Mouse (Mus musculus) midbrain, embryonic 11.5 days (tissue): ENCODE data around the gene Btbd11. TPM values are rescaled to one million over a fixed set of nuclear protein-coding genes. Genes with fewer than 3 reads are reported as not detected.

Experiments used
- ATAC-seq: fragments of 200-750 bp; cut with Nextera tagmentation; 2 replicates; pipeline ENCODE4 v1.8.0; 2017; ENCODE audit warnings: moderate TSS enrichment, moderate library complexity; ENCODE audit not compliant: low FRiP score
- DNase-seq: peaks from one replicate; pipeline ENCODE4 v3.0.0; 2015; ENCODE audit warnings: low spot score; ENCODE audit errors: missing footprints
- H3K27ac ChIP-seq: fragments of 300-500 bp; sonication (generic); 2 replicates; pipeline ENCODE4 v1.5.1; 2014; ENCODE audit warnings: low read depth, low read length
- H3K27me3 ChIP-seq: fragments of 300-500 bp; sonication (generic); 2 replicates; pipeline ENCODE4 v1.6.1; 2014; ENCODE audit warnings: mild to moderate bottlenecking, low read length, moderate library complexity, mixed read lengths; ENCODE audit not compliant: control insufficient read depth, insufficient read depth
- H3K36me3 ChIP-seq: fragments of 300-500 bp; sonication (generic); 2 replicates; pipeline ENCODE4 v1.6.1; 2014; ENCODE audit warnings: mild to moderate bottlenecking, low read length, moderate library complexity, mixed read lengths; ENCODE audit not compliant: control insufficient read depth, insufficient read depth
- H3K4me1 ChIP-seq: fragments of 300-500 bp; sonication (generic); 2 replicates; pipeline ENCODE4 v1.6.1; 2014; ENCODE audit warnings: low read length; ENCODE audit not compliant: control insufficient read depth, insufficient read depth
- H3K4me2 ChIP-seq: fragments of 300-500 bp; sonication (generic); 2 replicates; pipeline ENCODE4 v1.6.1; 2014; ENCODE audit warnings: mild to moderate bottlenecking, moderate library complexity
- H3K4me3 ChIP-seq: fragments of 300-500 bp; sonication (generic); 2 replicates; pipeline ENCODE4 v1.5.1; 2014; ENCODE audit warnings: low read depth, low read length
- H3K9ac ChIP-seq: fragments of 300-500 bp; sonication (generic); 2 replicates; pipeline ENCODE4 v1.6.1; 2014; ENCODE audit warnings: low read length
- H3K9me3 ChIP-seq: fragments of 300-500 bp; sonication (generic); 2 replicates; pipeline ENCODE4 v1.6.1; 2016; ENCODE audit warnings: low read length; ENCODE audit not compliant: control insufficient read depth
- WGBS: fragments of 180-500 bp; shearing (Covaris S2); extraction: QIAGEN DNeasy Blood & Tissue Kit; methylation state at CpG from one replicate; pipeline ENCODE4 v1.1.7; 2014; 5-methylcytosine and 5-hydroxymethylcytosine counted together
- polyA plus RNA-seq: library from polyadenylated mRNA; unstranded; fragments of >200 nt; fragmentation: Nextera tagmentation; extraction: Ambion mirVana; gene quantifications from 2 replicates; pipeline ENCODE4 v1.2.1, GENCODE M21; 2014

Btbd11 gene
- polyA plus RNA-seq, 1 experiment from 2014 or later, result 8.2 TPM

DNA sequence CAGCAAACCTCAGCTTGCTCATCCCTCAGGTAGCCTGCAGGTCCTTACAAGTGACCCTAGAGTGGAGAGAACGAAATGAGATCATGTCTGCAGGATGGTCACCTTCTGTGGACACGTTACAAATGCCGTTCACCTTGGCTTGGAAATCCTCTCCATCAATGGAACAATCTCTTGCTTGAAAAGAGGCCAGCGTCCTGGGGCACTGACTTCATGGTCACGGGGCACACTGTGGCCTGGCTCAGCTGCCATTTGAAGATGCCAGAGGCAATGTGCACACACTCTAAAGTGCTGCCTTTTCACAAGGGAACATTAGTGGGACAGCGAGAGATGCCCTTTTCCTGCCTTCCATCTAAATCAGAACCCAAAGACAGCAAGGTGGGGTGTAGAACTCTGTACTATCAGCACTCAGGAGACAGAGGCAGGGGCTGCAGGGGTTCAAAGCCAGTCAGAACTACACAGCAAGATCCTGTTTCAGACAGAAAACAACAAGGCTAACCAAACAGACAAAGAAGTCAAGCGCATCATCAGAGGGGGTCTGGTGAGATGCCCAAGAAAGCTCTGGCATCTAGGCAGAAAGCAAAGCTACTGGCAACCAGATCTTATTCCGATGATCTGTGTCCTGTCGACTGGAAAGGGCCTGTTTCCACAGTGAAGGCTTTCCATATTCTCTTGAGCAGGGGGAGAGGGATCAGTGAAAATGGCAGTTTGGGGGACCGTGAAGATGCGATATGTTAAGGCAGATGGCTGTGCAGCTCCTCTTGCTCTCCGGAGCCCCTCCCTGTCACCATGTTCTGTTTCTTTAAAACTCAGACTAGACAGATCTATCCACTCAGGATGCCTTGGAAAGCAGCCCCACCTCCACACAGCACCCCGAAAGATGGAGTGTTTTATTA lies 79.1 kb downstream of the Btbd11 start:
- Histone ChIP-seq H3K9me3 (no peaks in the 10 kb centered on the region), H3K27me3 (no peaks in the 10 kb centered on the region), H3K4me1 (peaks cover 2% of the 10 kb centered on the region), H3K9ac (no peak overlapping the region), H3K36me3 (no peaks in the 10 kb centered on the region), H3K4me3 (no peak overlapping the region), H3K4me2 (no peak overlapping the region), H3K27ac (no peak overlapping the region)
- ATAC-seq (no peak), DNase-seq (peak; percentile 64)
- 86% methylated on average over 13 of the region's 13 CpGs for WGBS

DNA sequence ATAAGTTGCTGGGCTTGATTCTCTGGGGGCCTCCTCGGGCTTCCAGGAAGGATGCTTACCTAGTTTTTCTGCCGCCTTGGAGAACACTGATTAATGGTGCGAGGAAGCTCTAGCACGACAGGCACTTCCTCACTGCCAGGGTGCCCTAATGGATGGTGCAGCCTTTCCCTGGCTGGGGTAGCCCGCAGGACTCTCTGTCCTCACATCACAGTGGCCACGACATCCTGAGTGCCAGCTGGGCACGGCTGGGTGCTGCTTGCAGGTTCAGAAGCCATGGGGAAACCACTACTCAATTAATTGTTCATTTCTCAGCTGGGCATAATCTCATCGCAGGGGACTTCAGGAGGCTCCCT lies 79.8 kb downstream of the Btbd11 start:
- 55% methylated on average over 8 of the region's 8 CpGs for WGBS

DNA sequence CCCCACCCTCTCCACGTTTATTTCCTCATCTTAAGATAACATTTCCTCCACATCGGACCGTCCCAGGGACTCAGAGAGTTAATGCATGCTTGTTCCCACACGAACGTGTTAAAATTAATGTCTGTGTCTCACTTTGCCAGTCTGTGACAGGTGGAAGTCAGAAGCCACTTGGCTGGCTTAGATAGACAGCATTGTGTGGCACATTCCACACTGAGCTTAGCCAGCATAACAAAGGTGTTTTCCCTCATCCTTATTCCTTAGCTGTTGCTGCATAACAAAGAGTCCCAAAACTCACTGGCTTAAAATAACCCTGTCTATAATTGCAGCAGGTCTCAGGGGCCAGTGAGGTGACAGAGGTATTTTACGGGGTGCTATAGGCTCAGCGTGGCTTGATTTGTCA lies 80.8 kb downstream of the Btbd11 start:
- Histone ChIP-seq H3K27me3 (no peaks in the 10 kb centered on the region), H3K9ac (no peak overlapping the region), H3K9me3 (no peaks in the 10 kb centered on the region), H3K4me3 (no peak overlapping the region), H3K27ac (no peak overlapping the region), H3K4me2 (no peak overlapping the region), H3K4me1 (peaks cover 2% of the 10 kb centered on the region), H3K36me3 (no peaks in the 10 kb centered on the region)
- peak; percentile 59 for DNase-seq
- no peak for ATAC-seq
- WGBS, result 61% methylated on average over 7 of the region's 7 CpGs

More for the DNA sequence above, 79.8 kb downstream of the Btbd11 start:
- DNase-seq (peak; percentile 59), ATAC-seq (no peak)
- H3K27me3 ChIP-seq, result no peaks in the 10 kb centered on the region
- H3K36me3 ChIP-seq, result no peaks in the 10 kb centered on the region
- no peak overlapping the region for H3K4me2 ChIP-seq
- H3K9ac ChIP-seq, result no peak overlapping the region
- H3K9me3 ChIP-seq, result no peaks in the 10 kb centered on the region
- no peak overlapping the region for H3K27ac ChIP-seq
- peaks cover 2% of the 10 kb centered on the region for H3K4me1 ChIP-seq
- H3K4me3 ChIP-seq, result no peak overlapping the region

DNA sequence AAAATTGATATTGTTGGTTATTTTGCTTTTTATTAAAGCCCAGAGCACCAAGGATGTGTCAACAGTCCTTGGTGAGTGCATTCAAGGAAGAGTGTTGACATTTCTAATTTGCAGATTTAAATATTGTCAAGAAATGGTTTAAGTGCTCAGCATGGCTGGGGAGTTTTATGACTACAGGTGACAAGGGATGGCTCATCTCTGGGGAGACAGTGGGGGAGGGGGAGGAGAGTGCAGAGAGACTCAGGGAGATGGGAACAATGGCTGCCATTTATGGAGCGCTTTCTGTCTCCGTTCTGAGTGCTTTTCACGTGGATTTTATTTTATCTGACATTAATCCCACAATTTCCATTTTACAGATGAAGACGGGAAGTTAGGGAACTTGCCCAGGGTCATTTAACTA lies 81.9 kb downstream of the Btbd11 start:
- no peaks in the 10 kb centered on the region for H3K27me3 ChIP-seq
- no peak overlapping the region for H3K9ac ChIP-seq
- H3K36me3 ChIP-seq, result no peaks in the 10 kb centered on the region
- 64% methylated on average over 4 of the region's 4 CpGs for WGBS
- H3K4me2 ChIP-seq, result no peak overlapping the region
- DNase-seq, result peak; percentile 75
- no peaks in the 10 kb centered on the region for H3K9me3 ChIP-seq
- H3K27ac ChIP-seq, result no peak overlapping the region
- no peak for ATAC-seq
- no peak overlapping the region for H3K4me3 ChIP-seq
- H3K4me1 ChIP-seq, result peaks cover 2% of the 10 kb centered on the region

DNA sequence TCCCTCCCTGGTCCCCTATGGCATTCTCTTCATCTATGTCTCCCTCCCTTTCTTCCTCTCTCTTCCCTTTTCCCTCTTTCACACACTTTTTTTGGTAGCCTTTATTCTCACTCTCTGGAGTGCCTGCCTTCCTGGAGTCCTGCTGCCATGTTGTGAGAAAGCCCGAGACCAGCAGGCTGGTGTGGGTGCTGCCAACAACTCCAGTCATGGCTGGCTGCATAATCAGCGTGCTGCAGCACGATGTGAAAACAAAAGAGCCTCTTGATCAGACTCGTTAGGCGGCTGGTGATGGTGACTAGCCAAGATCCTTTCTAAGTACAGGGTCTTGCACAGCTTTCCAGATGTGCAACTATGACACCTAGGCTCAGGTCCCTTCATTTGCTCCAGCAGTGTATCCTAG lies 82.7 kb downstream of the Btbd11 start:
- ATAC-seq (no peak), DNase-seq (peak; percentile 31)
- Histone ChIP-seq H3K36me3 (no peaks in the 10 kb centered on the region), H3K9me3 (no peaks in the 10 kb centered on the region), H3K27me3 (no peaks in the 10 kb centered on the region), H3K4me3 (no peak overlapping the region), H3K27ac (no peak overlapping the region), H3K4me2 (no peak overlapping the region), H3K9ac (no peak overlapping the region), H3K4me1 (peaks cover 2% of the 10 kb centered on the region)
- 74% methylated on average over 5 of the region's 5 CpGs for WGBS

DNA sequence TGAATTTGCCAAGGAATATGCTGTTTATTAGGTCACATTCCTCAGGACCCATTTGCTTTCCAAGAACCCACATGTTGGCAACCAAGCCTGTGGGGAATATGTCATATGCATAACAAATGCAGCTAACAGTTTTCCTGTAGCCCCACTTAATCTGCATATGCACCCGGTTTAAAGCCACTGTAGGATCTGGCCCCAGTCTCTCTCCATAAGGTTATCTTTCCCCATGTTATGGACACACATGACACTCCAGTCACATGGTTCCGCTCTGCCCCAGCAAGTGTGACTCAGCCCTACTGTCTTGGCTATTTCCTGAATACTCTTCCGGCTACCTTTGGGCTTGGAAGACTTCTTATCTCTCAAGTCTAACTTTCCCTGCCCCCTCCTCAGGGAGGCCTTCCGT lies 86.7 kb downstream of the Btbd11 start:
- WGBS, result 85% methylated on average over 4 of the region's 4 CpGs
- H3K27me3 ChIP-seq, result no peaks in the 10 kb centered on the region
- H3K9me3 ChIP-seq, result no peaks in the 10 kb centered on the region
- H3K4me1 ChIP-seq, result no peaks in the 10 kb centered on the region
- H3K4me3 ChIP-seq, result no peak overlapping the region
- H3K36me3 ChIP-seq, result no peaks in the 10 kb centered on the region
- no peak overlapping the region for H3K4me2 ChIP-seq
- DNase-seq (peak; percentile 41), ATAC-seq (no peak)
- no peak overlapping the region for H3K27ac ChIP-seq
- no peak overlapping the region for H3K9ac ChIP-seq

DNA sequence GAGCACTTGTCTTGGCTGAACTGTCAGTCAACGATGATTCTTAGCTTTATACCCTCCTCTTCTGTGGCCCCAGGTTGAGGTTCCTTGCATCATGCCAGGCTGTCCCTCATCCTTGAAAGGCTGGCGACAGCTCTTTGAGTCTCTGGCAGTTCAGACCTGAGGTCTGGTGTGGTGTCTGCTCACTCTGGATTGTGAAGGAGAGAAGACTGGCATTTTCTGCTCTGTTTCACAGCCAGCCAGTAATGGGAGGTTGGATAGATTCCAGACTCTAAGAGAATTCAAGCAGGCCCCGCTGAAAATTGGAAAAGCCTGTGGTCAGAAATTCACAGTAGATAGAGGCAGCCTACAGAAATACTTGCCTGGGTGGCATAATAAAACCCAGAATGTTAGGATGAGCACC lies 87.3 kb downstream of the Btbd11 start:
- Histone ChIP-seq H3K4me3 (no peak overlapping the region), H3K9me3 (no peaks in the 10 kb centered on the region), H3K27ac (no peak overlapping the region), H3K9ac (no peak overlapping the region), H3K27me3 (no peaks in the 10 kb centered on the region), H3K36me3 (no peaks in the 10 kb centered on the region), H3K4me2 (no peak overlapping the region), H3K4me1 (no peaks in the 10 kb centered on the region)
- DNase-seq (peak; percentile 56), ATAC-seq (no peak)
- 83% methylated on average over 3 of the region's 3 CpGs for WGBS

DNA sequence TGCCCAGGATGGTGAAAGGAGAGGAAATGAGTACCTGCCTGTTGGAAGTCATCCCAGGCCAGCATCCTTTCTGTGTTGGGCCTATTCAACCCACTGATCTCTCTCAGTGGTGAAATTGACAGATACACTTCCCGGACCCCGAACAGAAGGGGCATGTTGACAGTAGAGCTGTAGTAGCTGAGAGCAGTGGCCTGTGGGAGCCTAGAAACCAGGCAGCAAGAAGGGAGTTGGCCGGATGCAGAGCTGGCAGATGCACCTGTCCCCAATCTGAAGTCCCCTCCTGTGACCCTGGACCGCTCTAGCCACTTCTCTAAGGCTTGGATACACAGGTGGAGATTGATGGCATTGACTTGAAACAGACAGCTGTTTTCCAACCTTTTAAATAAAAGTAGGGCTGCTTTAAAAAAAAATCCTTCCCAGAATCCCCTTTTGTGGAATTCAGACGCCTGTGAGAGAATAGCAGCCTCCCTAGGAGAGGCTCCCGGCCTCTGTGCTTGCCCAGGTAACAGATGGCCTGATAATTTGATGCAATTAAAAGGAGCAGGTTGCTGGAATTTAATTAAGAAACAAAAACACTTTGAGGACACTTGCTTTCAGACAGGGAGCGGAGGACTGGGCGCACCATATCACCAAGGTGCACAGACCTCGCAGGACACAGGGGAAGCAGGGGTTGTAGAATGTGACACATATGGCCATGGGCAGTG lies 89.2 kb downstream of the Btbd11 start:
- no peaks in the 10 kb centered on the region for H3K36me3 ChIP-seq
- ATAC-seq (no peak), DNase-seq (peak; percentile 39)
- no peaks in the 10 kb centered on the region for H3K27me3 ChIP-seq
- H3K4me1 ChIP-seq, result no peaks in the 10 kb centered on the region
- H3K27ac ChIP-seq, result no peak overlapping the region
- H3K4me2 ChIP-seq, result no peak overlapping the region
- no peak overlapping the region for H3K4me3 ChIP-seq
- no peaks in the 10 kb centered on the region for H3K9me3 ChIP-seq
- 88% methylated on average over 9 of the region's 9 CpGs for WGBS
- no peak overlapping the region for H3K9ac ChIP-seq

DNA sequence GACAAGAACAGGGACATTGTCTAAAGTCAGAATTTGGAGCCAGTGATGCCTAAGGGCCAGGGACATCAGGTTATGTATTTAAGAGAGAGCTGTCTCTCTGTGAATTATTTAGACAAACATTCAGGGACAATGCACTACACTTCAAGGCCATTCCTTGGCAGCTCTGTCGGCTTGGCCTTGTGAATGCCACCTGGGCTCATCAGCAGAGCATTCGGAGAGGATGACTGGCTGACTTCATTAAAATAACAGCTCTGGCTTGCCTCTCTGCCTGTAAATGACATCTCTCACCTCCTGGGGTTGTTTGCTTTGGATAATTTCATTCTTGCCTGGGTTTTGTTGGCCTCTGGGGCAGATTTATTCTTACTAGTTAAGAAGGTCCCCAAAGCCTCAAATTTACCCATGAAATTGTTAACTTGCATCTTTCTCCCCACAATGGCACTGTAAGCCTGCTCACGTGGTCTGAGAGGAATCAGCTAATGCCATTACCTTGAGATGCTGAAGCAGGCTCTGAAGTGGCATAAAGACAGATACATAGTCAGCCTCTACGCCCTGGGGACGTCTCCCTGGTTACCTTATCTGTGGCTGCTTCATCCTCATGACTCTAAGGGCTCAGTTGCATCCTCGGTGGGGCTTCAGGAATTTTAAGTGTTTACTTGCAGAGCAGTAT lies 93.5 kb downstream of the Btbd11 start:
- no peaks in the 10 kb centered on the region for H3K27me3 ChIP-seq
- H3K27ac ChIP-seq, result no peak overlapping the region
- H3K9ac ChIP-seq, result no peak overlapping the region
- H3K4me1 ChIP-seq, result 0 out of 2 replicates have a peak, but pooled peaks cover 8% of the 10 kb centered on the region
- ATAC-seq (no peak), DNase-seq (peak; percentile 60)
- no peaks in the 10 kb centered on the region for H3K9me3 ChIP-seq
- H3K4me3 ChIP-seq, result no peak overlapping the region
- no peak overlapping the region for H3K4me2 ChIP-seq
- H3K36me3 ChIP-seq, result no peaks in the 10 kb centered on the region
- 66% methylated on average over 6 of the region's 6 CpGs for WGBS
